Mouse (Mus musculus): Measurements from ENCODE around the gene Snrnp48. TPM values are rescaled to one million over a fixed set of nuclear protein-coding genes. Genes with fewer than 3 reads are reported as not detected.

Gene Snrnp48
- polyA plus RNA-seq, 1 experiment from 2014 or later: 38.3 TPM

DNA sequence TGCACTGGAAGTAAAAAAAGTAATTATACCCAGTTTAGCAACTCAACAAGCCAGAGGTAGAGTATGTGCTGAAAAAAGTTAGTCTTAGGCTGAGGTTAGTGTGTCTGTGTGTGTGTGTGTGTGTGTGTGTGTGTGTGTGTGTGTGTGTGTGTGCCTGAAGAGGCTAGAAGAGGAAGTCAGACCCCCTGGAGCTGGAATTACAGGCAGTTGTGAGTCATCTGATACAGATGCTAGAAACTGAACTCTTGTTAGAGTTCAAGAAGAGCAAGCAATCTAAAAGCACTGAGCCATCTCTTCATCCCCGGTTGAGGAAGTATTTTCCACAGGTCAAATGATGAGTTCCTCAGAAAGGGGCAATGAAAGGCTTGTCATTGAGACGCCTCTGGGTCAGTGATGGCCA, 54.2 kb downstream of the Snrnp48 start:
- peak; percentile 64 for DNase-seq (ENCODE audit: low read depth, low spot score)
- POLR2A ChIA-PET: no interaction called here
- no peak for TF ChIP-seq CTCF (IDR thresholded peaks at IDR 0.05)
- H3K27me3 ChIP-seq: no peaks in the 10 kb centered on the region
- ATAC-seq: peak; percentile 47
- in situ Hi-C loops (cut with MboI; ENCODE audit: low pct_unique_long_range_greater_than_20kb): no loop called here
- CTCF ChIA-PET: no interaction called here

DNA sequence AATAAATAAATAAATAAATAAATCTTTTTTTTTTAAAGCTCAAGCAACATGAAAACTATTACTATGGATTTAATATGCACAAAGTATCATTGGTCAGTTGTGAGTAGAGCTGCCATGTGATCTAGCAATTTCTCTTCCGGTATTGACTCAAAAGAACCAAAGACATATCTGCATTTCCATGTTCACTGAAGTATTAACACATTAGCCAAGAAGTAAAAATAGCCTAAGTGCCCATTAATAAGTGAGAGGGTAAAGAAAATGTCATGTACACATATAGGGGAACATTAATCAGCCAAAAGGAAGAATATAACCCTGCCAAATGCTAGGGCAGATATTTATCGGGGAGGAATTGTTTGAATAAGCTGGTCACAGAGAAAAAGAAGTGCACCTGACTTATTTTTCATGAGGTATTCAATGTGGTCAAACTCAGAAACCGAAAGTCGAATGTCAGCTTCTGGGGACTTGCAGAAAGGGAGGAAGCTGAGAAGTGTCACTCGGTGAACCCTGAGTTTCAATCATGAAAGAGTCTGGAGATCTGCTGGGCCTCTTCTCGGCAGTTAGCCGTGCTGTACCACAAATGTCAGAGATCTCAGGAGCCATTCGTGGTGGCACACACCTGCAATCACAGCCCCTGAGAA, 64.4 kb downstream of the Snrnp48 start:
- POLR2A ChIA-PET: no interaction called here
- DNase-seq (ENCODE audit: low read depth, low spot score): no peak
- TF ChIP-seq CTCF (IDR thresholded peaks at IDR 0.05): no peak
- CTCF ChIA-PET: no interaction called here
- no peaks in the 10 kb centered on the region for H3K27me3 ChIP-seq
- no peak for ATAC-seq
- in situ Hi-C loops (cut with MboI; ENCODE audit: low pct_unique_long_range_greater_than_20kb): no loop called here

GRCm38 (mm10) chr13:38272624-38273023, 67.9 kb downstream of the Snrnp48 start:
- ChIA-PET CTCF (no interaction called here), POLR2A (no interaction called here)
- ATAC-seq (no peak), DNase-seq (ENCODE audit: low read depth, low spot score) (no peak)
- TF ChIP-seq CTCF (IDR thresholded peaks at IDR 0.05): no peak
- peaks cover under 1% of the 10 kb centered on the region for H3K27me3 ChIP-seq
- in situ Hi-C loops (cut with MboI; ENCODE audit: low pct_unique_long_range_greater_than_20kb): no loop called here

Other genes starting within 250 kb of the Snrnp48 start
- 95.7 TPM for gene Ssr1, start 210.7 kb upstream of the Snrnp48 start, polyA plus RNA-seq (2021)
- 24.5 TPM for gene Riok1, start 167.9 kb upstream of the Snrnp48 start, polyA plus RNA-seq (2021)
- gene Cage1, start 167.9 kb upstream of the Snrnp48 start, polyA plus RNA-seq (2021): 3.0 TPM
- gene Dsp, start 53.6 kb upstream of the Snrnp48 start, polyA plus RNA-seq (2021): 0.35 TPM
- 58.7 TPM for gene Bmp6, start 140.2 kb downstream of the Snrnp48 start, polyA plus RNA-seq (2021)

All from Patski (cell line).